Mouse (Mus musculus) adrenal gland (tissue): ENCODE data around the gene Trmt61a.

Source experiments
- intact Hi-C: fragments of 180-260 bp; cut with DNase I; formaldehyde crosslinking; loops from one replicate; pipeline ENCODE4 v1.15.1; 2025

The Trmt61a gene

GRCm38 (mm10) chr12:111725338-111726121 is 47.6 kb downstream of the Trmt61a start:
- intact Hi-C loops = no loop called here

GRCm38 (mm10) chr12:111726122-111726463 is 48.2 kb downstream of the Trmt61a start:
- intact Hi-C loops = no loop called here

- intact Hi-C loops = no loop called here
Observed at GRCm38 (mm10) chr12:111727956-111728355, 50.1 kb downstream of the Trmt61a start.

- intact Hi-C loops = loop anchor here (2.0 kb wide), 1 partner anchor 63 kb away; no protein-coding TSS in a partner anchor
Observed at GRCm38 (mm10) chr12:111731822-111732807, 54.2 kb downstream of the Trmt61a start.

- intact Hi-C loops = loop anchor here (2.0 kb wide), 1 partner anchor 64 kb away; no protein-coding TSS in a partner anchor
Observed at GRCm38 (mm10) chr12:111732921-111733320, 55.0 kb downstream of the Trmt61a start.
